In the genomic region with DNA sequence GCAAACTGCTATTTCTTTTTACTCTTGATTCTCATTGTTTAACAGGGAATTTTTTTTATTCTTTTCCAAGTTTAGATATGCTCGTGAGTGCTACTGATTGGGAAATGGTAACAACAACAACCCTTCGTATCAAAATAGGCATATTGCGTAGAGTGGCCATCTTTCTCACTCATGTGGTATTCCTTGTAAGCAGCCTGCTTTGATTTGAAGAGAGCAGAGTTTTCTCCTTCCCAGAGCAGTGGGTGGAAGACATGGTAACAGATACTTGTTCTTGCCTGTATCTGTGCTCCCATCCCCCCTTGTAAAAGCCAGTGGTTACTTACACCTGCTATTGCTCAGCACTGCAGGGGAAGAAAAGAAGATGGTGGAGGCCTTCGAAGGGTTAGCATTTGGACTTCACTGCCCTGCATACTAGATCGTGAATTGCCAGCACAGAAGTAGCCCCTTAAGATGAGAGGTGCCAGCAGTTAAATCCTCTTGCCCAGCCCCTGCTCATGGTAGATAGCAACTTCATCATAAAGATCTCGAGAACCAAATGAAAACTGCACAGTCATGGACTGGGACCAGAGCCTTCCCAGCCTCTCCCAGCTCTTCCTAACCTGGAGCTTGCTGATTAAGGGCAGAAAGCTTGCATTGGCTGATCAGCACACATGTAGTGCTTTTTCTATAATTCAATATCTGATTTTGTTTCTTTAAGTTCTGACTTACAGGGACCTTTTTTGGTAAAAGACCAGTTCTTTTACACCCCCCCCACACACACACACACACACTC, we compare ENCODE assay signal across 16 mouse cellular contexts.
DNase-seq lines count a peak whose midpoint lies in the region; ATAC-seq and TF ChIP-seq lines count a peak whose summit lies in the region.
"Had no signal": no experiment of that assay in that cellular context is flagged by ENCODE, and none has a peak within 500 bp of the region (broad histone marks: within the 10 kb centered on the region; RNA-seq: fewer than 3 reads in every experiment).

No protein-coding gene starts in this region.

- peak; percentile 38 for ATAC-seq in frontal cortex, adult (ENCODE audit: low TSS enrichment)
- peak; percentile 70 for ATAC-seq in G1E (ENCODE audit: extremely low read depth, insufficient number of reproducible peaks, low FRiP score, poor library complexity, severe bottlenecking)
- peak; percentile 88 for ATAC-seq in liver, embryonic 14.5 days (ENCODE audit: insufficient read depth)
- ATAC-seq in heart, embryonic 12.5 days (ENCODE audit: insufficient number of reproducible peaks, low FRiP score), result no peak

- H3K4me1 ChIP-seq in G1E (ENCODE audit: insufficient read depth, low read depth, low read length), result peaks cover 18% of the 10 kb centered on the region
- H3K4me1 ChIP-seq in cortical plate, adult 2 months (ENCODE audit: control insufficient read depth, insufficient read depth, low read length), result peaks cover 15% of the 10 kb centered on the region
- peaks cover 7 to 9% of the 10 kb centered on the region in 2 experiments for H3K4me1 ChIP-seq in liver, embryonic 14.5 days (replicated peaks; ENCODE audit: control insufficient read depth in 2 of 2, insufficient read depth in 2 of 2, low read length in 1 of 2)
- peaks cover 18% of the 10 kb centered on the region for H3K4me1 ChIP-seq in heart, embryonic 12.5 days (replicated peaks)

- WGBS in liver, embryonic 14.5 days (ENCODE audit: insufficient replicate concordance), result 57% methylated on average over 6 of the region's 6 CpGs
- WGBS in heart, embryonic 12.5 days, result 84% methylated on average over 6 of the region's 6 CpGs

- TF ChIP-seq POLR2A in cortical plate, adult 2 months (IDR thresholded peaks at IDR 0.05; ENCODE audit: extremely low read depth, insufficient read depth, low read length), result no peak

- no peaks in the 10 kb centered on the region for H3K9me3 ChIP-seq in G1E (replicated peaks)
- no peaks in the 10 kb centered on the region for H3K9me3 ChIP-seq in liver, embryonic 14.5 days (ENCODE audit: control insufficient read depth, low read length)
- no peaks in the 10 kb centered on the region for H3K9me3 ChIP-seq in heart, embryonic 12.5 days (replicated peaks)
- H3K9me3 ChIP-seq: hindbrain, embryonic 15.5 days had no signal

- H3K36me3 ChIP-seq in G1E (replicated peaks), result peaks cover 84% of the 10 kb centered on the region
- H3K36me3 ChIP-seq in liver, embryonic 14.5 days (replicated peaks; ENCODE audit: control insufficient read depth, insufficient read depth, low read depth), result no peaks in the 10 kb centered on the region
- no peaks in the 10 kb centered on the region for H3K36me3 ChIP-seq in heart, embryonic 12.5 days
- H3K36me3 ChIP-seq: hindbrain, embryonic 15.5 days had no signal

- no peak overlapping the region for H3K9ac ChIP-seq in liver, embryonic 14.5 days (replicated peaks)
- no peak overlapping the region for H3K9ac ChIP-seq in heart, embryonic 12.5 days
- H3K9ac ChIP-seq: hindbrain, embryonic 15.5 days had no signal

- peak overlapping the region; percentile 35; the same call in 1 of the 2 replicates for H3K4me2 ChIP-seq in liver, embryonic 14.5 days (ENCODE audit: low read depth)
- H3K4me2 ChIP-seq in heart, embryonic 12.5 days, result no peak overlapping the region
- H3K4me2 ChIP-seq: hindbrain, embryonic 15.5 days had no signal

- H3K4me3 ChIP-seq in G1E (ENCODE audit: low read depth, low read length), result no peak overlapping the region
- H3K4me3 ChIP-seq in cortical plate, adult 2 months (ENCODE audit: insufficient read depth, low read length), result no peak overlapping the region
- no peak overlapping the region for H3K4me3 ChIP-seq in liver, embryonic 14.5 days (ENCODE audit: insufficient read depth in 1 of 2, low read depth in 2 of 2, low read length in 2 of 2)
- H3K4me3 ChIP-seq in heart, embryonic 12.5 days, result no peak overlapping the region
- H3K4me3 ChIP-seq: hindbrain, embryonic 15.5 days had no signal

- TF ChIP-seq EP300 in liver, embryonic 14.5 days (IDR thresholded peaks at IDR 0.05; ENCODE audit: low read depth), result no peak

- peak overlapping the region; percentile 52; the same call in 1 of the 2 replicates for H3K27ac ChIP-seq in cortical plate, adult 2 months (ENCODE audit: insufficient read depth, low read length)
- no peak overlapping the region for H3K27ac ChIP-seq in liver, embryonic 14.5 days
- H3K27ac ChIP-seq in heart, embryonic 12.5 days (ENCODE audit: poor library complexity, severe bottlenecking), result no peak overlapping the region

- TF ChIP-seq CTCF in G1E (IDR thresholded peaks at IDR 0.05; ENCODE audit: low read depth, low read length), result no peak
- TF ChIP-seq CTCF in cortical plate, adult 2 months (IDR thresholded peaks at IDR 0.05; ENCODE audit: extremely low read depth, insufficient read depth, low read length), result no peak
- TF ChIP-seq CTCF in liver, embryonic 14.5 days (IDR thresholded peaks at IDR 0.05; ENCODE audit: low read depth), result no peak

- DNase-seq in frontal cortex, postnatal 36 days (ENCODE audit: low spot score in 2 of 2), result no peak
- DNase-seq in G1E (ENCODE audit: low spot score), result no peak
- peak; percentile 40 to 49 (median 49) for DNase-seq in liver, embryonic 14.5 days (ENCODE audit: low read depth in 3 of 3, low spot score in 3 of 3)
- no peak for DNase-seq in adrenal gland, adult 18-20 months (ENCODE audit: low spot score in 2 of 2)
- DNase-seq in spleen, postnatal 10 days (ENCODE audit: low spot score in 2 of 2), result no peak
- DNase-seq: adrenal gland, postnatal 14 days; B cell, adult 2 months; gastrocnemius, postnatal 25 days; kidney, adult 11 months; kidney, postnatal 4 days; lung, postnatal 36 days; midbrain, embryonic 14.5 days had no signal

- no peaks in the 10 kb centered on the region for H3K27me3 ChIP-seq in G1E (ENCODE audit: insufficient read depth, low read length)
- no peaks in the 10 kb centered on the region for H3K27me3 ChIP-seq in liver, embryonic 14.5 days (ENCODE audit: control insufficient read depth, insufficient read depth, low read length)
- H3K27me3 ChIP-seq in heart, embryonic 12.5 days (replicated peaks), result no peaks in the 10 kb centered on the region
- H3K27me3 ChIP-seq: hindbrain, embryonic 15.5 days had no signal

Comparison
In these comparisons a context has a peak if more than half of its experiments do, and no peak if none do; other contexts are left out.
1. DNase-seq: peak in liver, embryonic 14.5 days (3 of 3); none in frontal cortex, postnatal 36 days (0 of 2), G1E (single experiment), adrenal gland, adult 18-20 months (0 of 2) and spleen, postnatal 10 days (0 of 2).